Mouse (Mus musculus) small intestine, adult 2 months (tissue): ENCODE results near the gene Foxr1.

ENCODE experiments used
- CTCF ChIP-seq: fragments of 200-500 bp; IDR thresholded peaks from 2 replicates; pipeline ENCODE4 v1.5.1; 2012; ENCODE audit warnings: low read depth, mild to moderate bottlenecking, control low read depth, inconsistent platforms, low read length, moderate library complexity, mixed read lengths; ENCODE audit not compliant: insufficient replicate concordance, insufficient read length; ENCODE audit errors: extremely low read depth
- POLR2A ChIP-seq: fragments of 200-500 bp; IDR thresholded peaks from 2 replicates; pipeline ENCODE4 v1.6.1; 2012; ENCODE audit warnings: low read depth, mild to moderate bottlenecking, control low read depth, inconsistent platforms, low read length, moderate library complexity

GRCm38 (mm10) chr9:44477339-44478228 is 36.6 kb upstream of the Foxr1 start:
- TF ChIP-seq POLR2A, result no peak
- peak; percentile 68; the same call in 1 of the 2 replicates for TF ChIP-seq CTCF
